Mouse (Mus musculus): ENCODE results near the gene Ppie.
"Not testable (repeated sequence)": the region's sequence is repeated elsewhere in the genome, so short reads cannot be mapped to it uniquely, and the experiment has no call there.

The Ppie gene

DNA sequence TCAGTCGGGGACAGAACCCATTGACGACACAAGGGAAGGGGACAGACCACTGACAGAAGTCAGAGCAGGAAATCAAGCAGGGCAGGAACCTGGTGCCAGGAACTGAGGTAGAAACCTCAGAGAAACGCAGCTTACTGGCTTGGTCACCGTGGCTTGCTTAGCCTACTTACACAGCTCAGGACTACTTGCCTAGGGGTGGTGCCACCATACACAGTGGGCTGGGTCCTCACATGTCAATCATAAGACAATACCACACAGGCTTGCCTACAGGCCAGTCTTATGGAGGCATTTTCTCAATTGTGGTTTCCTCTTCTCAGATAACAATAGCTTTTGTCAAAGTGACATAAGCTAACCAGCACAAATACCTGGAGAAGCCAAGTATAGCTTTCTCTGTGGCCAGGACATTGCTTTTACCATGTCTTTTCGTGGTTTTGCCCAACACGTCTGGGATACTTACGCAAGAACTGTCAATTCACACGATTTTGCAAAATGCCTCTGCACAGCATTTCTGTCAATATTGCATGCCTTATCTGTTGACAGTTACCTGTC is 27.5 kb downstream of the Ppie start:
- DNase-seq = no peak

DNA sequence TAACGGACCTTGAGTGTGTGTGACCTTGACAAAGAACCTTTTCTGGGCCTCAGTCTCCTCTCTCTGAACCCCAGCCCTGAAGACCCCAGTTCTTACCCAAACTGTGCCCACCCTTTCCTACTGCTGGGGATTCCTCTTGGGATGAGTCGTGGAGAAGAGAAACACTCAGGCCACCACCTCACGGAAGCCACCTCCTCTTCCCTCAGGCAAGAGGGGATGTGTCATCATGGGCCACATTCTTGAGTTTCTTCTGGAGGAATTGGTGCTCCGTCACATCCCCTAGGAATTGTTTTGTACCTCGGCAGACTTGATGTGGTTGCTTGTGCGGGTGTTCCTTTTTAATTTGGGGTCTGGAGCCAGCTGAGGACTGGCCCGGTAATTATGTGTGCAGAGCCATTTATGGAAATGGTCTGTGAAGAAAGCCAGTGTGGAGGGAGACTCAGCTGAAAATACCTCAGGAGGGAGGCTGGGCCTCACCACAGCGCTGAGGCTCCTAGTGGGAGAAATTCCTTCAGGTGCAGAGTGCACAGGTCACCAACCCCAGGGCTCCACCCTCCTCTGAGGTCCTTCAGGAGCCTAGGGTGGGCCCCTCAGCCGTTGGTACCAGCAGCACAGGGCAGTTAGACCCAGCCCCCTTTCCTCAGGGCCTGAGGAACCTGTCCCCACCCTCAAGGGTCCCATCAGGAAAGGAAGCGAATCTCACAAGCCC is 28.3 kb downstream of the Ppie start:
- DNase-seq = not testable (repeated sequence)

DNA sequence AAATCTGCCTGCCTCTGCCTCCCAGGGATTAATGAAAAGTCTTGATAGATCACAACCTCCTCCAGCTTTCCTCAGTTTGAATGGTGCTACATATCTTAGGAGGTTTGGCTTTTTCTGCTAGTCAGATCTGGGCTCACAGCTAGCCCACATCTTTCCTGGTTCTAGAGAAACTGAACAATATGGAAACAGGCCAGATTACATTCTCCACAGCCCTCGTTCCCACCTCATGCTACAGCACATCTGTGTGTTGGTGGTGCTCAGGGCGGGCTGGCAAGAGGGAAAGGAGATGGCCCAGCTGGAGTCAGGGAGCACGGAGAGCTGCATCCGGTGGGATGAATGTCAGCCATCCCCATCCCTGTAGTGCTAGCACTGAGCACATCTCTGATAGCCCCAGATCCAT is 29.0 kb downstream of the Ppie start:
- no peak for DNase-seq

DNA sequence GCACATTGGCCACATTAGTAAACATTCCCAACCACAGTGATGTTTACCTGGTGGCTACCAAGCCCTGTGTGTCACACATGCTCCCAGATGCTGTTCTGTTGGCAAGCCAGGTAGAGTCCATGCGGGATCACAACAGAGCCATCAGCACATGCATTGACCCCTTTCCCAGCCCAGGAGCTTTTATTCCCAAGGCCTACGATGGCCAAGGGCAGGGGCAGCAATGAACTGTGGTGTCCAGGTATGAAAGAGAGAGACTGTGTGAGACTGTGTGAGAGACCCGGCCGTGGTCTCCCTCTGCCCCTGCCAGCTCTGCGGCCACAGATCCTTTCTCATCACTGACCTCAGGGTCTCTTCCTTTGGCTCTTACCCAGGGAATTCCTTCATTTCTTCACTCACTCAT is 31.7 kb downstream of the Ppie start:
- no peak for DNase-seq

DNA sequence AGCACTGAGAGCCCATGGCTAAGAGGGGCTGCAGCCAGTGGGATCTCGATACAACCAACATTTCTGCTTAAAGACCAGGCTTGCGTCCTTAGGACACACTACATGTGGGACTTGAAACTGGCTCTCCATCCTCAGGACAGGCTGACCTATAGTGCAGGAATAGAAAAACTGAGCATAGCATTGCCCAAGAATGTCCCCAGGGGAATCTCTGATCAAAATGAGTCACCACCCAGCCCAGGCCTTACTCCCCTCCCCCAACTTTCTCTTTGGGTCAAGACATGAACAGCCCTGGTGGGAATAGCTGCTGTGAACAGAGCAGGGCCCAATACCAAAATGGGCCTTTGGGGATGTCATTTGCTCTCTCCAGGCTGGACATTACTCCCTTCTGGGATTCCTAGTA is 32.9 kb downstream of the Ppie start:
- DNase-seq = no peak

DNA sequence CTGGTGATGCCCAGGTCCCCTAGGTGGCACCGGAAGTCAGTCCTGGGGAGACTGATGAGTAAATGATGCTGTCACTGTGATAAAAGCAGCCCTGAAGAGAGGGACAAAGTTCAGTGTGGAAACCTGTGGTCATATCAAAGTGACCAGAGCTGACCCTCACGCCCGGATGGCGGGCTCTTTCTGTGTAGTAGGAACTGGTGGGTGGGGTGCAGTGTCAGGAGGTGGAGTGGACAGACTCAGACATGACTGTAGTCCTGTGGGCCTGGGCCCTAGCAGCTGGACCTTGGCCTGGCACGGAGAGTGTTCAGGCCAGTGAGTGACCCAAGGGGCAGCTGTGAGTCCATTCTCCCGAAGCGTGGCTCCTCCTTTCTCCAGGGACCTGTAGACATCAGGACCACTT is 33.8 kb downstream of the Ppie start:
- DNase-seq = not testable (repeated sequence)

DNA sequence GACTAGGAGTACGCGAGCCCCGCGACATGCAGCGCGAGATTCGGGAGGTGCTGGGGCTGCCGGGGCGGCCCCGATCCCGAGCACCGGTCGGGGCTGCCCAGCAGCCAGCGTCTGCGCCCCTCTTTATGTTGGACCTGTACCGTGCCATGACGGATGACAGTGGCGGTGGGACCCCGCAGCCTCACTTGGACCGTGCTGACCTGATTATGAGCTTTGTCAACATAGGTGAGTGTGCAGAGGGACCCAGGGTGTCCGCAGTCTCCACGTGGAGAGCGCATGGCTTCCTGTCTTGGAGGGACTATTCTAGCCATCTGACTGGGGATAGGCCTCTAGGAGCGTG is 34.3 kb downstream of the Ppie start:
- no peak for DNase-seq

DNA sequence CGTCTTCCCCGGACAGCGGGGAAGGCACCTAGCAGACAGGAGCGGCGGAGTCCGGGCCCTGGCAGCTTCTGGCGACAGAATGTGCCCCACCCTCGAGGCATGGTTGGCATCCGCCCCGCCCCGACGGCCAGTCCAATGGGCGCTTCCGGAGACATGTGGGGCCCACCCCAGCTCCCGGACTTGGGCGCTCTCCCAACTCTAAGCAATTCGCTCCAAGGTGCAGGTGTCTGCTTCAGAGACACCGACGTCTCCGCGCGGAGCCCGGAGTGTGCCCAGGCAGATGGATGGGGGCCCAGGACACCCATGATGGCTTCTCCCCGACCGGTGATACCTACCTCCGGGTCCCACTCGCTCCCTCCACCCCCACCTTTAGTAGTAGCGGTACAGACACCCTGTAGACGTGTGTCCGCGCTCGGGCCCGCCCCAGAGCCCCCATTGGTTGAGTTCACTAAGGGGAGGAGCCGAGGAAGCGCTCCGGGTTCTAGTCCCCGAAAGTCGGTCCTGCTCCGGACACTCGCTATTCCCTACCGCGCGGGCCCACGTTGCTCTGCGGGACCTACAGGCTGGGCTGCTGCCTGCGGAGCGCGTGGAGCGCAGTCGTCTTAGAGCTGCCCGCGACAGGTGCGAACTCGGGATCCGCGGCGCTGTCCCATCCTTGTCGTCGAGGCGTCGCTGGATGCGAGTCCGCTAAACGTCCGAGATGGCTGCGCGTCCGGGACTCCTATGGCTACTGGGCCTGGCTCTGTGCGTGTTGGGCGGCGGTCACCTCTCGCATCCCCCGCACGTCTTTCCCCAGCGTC is 34.9 kb downstream of the Ppie start, which contains the start of gene Bmp8b:
Gene Bmp8b, plus strand, starts transcription at position 515 of the 800 bp plus-strand sequence.
- DNase-seq = no peak

DNA sequence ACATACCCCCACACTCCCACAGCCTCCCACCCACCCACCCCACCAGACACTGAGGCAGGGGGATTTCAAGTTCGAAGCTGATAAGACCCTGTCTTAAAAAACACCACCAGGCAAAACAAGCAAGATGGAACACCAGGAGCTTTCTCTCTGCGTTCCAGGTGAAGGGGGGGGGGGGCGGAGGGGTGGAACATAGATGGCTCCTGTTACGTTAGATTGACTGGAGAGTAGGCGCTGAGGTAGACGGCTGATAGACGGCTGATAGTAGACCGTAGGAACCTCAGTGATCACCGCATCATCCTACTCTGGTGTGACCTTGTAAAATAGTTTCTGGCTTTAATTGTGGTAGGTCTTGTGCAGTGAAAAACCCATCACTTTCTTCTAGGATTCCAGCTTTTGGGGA is 45.9 kb downstream of the Ppie start:
- DNase-seq = no peak

DNA sequence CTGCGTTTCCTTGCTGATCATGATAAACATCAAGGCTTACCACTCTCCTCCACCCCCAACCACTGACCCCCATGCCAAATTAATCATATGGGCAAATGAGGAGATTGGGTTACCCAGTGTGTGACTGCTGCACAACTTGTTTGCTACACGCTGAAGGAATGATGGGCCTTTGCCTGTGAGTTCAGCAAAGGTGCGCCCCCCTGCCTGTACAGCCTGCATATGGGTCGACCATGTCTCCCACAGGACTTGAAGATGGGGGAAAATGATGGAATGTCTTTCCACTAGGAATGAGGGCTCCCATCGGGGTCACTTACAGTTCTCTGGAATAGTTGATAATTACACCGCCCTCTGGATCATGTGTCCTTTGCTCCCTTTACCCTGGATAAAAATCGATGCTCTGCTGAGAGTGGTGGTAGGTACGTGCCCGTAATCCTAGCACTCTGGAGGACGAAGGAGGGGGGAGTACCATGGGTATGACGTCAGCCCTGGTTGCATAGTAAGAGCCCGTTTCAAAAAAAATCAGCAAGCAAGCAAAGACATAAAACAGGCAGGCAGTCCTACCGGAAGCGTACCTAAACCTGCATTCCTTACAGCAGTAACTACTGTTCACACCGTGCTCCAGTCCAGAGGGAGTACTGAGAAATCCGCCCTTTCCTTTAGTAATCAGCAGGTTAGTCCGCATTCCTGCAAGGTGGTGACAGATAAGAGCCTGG is 46.5 kb downstream of the Ppie start:
- DNase-seq = no peak

DNA sequence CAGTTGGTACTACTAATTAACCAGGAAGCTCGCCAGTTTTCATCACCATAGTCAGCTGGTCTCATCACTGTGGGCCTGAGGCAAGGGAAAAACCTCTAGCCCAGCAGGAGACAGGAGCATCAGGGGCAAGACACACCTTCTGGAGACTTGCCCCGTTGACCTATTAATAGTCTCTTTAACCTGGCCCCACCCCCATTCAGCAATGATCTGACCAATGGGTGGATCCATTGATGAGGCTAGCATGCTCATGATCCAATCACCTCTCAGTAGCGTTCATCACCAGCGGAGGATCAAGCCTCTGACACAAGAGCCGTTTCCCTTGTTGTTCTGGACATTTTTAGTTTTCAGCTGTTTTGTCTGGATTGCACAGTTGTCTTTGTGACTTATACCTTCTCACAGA is 47.1 kb downstream of the Ppie start:
- no peak for DNase-seq

DNA sequence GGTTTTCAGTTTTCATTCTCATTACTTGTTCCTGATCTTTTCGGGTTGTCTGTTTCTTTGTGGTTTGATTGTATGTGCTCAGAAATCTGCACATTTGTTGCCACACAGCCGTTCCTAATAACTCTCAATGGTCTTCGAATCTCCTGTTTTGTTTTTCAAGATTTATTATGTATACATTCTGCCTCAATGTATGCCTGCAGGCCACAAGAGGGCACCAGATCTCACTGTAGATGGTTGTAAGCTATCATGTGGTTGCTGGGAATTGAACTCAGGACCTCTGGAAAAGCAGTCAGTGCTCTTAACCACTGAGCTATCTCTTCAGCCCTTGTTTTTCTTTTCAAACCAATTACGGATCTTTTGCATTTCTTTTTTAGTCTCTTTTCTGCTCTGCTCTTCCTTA is 53.4 kb downstream of the Ppie start:
- DNase-seq = no peak

DNA sequence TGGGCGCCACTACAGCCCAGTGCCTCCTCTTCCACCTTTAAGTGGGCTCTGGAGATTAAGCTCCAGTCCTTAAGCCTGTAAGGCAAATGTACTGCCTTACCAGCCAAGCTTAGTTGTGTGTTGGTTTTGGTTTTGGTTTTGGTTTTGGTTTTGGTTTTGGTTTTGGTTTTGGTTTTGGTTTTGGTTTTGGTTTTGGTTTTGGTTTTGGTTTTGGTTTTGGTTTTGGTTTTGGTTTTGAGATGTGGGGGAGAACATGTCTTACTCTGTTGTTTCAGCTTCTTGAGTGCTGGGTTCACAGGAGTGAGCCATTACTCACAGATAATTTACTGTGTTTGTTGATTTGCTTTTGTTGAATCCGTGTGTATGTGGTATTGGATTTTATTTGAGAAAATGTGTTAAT is 54.5 kb downstream of the Ppie start:
- DNase-seq = no peak

DNA sequence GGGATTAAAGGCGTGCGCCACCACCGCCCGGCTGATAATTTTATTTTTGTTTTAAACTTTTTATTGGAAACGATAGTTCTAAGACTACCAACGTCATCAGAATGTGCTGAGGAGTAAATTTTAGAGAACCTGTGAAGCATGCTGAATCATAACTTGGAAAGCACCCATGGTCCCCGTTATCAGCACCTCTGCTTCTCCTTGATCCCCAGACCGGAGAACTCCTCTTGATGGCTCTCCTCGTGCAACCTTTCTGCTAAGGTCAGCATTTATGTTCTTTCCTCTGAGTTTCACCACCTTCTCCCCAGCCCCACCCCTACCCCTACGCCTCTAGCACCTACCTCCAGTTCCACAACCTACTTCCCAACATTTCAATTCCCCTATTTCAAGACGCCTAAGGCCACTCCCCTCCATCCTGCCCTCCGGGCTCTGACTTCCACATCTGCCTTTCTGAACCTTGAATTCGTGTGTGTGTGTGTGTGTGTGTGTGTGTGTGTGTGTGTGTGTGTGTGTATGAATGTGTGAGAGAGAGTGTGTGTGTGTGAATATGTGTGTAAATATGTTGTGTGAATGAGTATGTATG is 56.3 kb downstream of the Ppie start:
- no peak for DNase-seq

DNA sequence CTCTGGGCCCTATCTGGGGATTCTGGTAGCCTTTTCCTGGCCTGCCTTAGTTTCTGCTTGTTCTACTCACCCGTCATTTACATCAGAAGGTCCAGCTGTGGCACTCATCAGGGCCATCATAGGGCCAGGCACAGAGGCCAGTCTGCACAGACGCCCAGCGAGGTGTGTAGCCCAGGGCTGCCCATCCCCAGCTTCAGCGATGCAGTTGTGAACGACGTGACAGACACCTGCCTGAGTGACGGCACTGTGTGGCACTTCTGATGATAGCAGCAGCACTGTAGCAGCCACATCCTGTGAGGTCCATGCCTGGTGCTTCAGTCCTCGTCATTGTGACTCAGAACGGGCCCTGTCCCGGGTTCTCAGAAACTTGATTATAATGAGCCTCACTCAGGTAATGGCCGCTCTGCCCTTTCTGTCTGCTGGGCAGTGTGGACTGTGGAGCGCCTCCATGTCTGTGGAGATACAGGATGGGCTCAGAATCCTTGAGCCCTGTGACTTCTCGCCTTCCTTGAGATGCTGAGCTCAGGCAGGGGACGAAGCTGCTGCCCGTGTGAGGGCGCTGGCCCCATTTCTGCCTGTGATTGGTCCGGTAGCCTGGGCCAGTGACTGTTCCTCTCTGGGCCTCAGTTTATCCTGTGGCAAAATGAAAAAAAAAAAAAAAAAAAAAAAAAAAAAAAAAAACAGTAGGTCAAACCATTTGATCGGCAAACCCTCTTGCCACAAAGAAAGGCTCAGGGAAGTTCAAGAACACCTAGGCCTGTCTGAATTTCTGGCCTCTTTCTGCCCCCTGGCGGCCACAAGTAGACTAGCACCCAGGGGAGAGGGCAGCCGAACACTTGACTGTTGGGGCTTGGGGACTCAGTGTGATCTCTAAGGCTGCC is 57.2 kb downstream of the Ppie start:
- DNase-seq = peak; percentile 69

DNA sequence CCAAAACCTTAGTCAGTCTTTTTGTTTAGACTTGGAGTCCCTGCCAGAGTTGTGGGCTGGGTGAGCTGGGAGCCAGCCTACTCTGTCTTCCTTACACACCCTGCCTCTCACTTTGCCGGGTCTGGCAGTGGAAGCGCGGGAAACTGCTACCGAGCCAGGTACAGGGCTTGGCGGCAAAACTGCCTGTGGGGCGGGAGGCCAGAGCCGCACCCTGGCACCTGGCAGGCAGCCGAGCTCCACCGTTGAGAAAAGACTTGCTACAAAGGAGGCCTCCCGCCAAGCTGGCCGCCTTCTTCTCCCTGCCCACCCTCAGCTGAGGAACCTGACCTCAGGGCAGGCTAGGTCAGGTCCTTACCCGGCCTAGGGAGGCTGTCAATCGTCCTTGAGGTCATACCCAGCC is 59.0 kb downstream of the Ppie start:
- DNase-seq = peak; percentile 24

DNA sequence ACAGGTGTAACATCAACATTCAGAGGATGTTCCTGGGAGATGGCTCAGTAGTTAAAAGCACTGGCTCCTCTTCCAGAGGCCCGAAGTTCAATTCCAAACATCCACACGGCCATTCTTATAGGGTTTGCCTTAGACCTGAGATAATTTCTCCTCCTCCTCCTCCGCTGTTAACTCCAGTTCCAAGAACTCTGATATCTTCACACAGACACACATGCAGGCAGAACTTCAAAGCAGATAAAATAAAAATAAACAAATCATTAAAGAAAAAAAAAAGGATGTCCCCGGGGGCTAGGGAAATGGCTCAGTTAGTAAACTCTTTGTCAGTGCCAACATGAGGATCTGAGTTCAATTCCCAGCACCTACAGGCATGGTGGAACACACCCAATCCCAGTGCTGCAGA is 61.5 kb downstream of the Ppie start:
- DNase-seq = no peak

Data from cerebellum, adult 8-10 months (tissue).